Mouse (Mus musculus): ENCODE results near the gene Jchain.

- TF ChIP-seq CTCF (IDR thresholded peaks at IDR 0.05; ENCODE audit: low read depth) (no peak), EP300 (IDR thresholded peaks at IDR 0.05; ENCODE audit: low read depth) (no peak)
These were observed 19.1 kb downstream of the Jchain start for GRCm38 (mm10) chr5:88508555-88508954.
